Mouse (Mus musculus) adrenal gland, adult 10 weeks (tissue): ENCODE data around the gene Olfr59. TPM values are rescaled to one million over a fixed set of nuclear protein-coding genes. Genes with fewer than 3 reads are reported as not detected.

Experiments used
- polyA plus RNA-seq: library from polyadenylated mRNA; stranded (reverse); fragments of 350-450 nt; fragmentation: Illumina TruSeq; extraction: RNeasy Lipid Tissue Mini Kit (QIAGEN cat#74804); gene quantifications from one replicate; pipeline ENCODE4 v1.2.3, GENCODE M21; 2014; ENCODE audit warnings: low read depth, low replicate concordance

Olfr59 gene
- not detected for polyA plus RNA-seq

DNA sequence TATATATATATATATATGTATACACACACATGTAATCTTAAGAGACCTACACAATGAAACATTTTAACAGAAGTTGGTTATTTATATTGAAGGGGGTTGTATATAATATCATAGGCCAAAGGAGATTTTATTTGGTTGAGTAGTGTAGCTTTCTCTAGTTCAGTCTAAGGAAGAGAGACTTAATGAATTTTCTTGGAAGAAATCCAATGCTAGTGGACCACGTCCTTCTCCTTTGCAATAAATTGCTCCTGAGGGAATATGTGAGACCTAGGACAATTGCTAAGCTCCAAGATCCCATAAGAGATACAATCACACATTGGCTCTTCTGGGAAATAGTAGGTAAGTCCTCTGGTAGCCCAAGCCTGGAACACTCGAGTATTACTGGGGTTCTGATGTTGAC is at the start of gene Olfr59:
Gene Olfr59, plus strand, starts transcription at position 301 of the 400 bp plus-strand sequence.

DNA sequence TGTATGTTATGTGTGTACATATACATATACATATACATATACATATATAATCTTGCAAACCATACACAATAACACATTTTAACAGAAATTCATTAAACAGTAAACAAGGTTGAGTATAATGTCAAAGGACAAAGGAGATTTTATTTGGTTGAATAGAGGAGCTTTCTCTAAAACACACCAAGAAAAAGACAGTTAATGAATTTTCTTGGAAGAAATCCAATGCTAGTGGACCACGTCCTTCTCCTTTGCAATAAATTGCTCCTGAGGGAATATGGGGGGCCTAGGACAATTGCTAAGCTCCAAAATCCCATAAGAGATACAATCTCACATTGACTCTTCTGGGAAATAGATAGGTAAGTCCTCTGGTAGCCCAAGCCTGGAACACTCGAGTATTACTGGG is 24.0 kb upstream of the Olfr59 start, which contains the start of gene Olfr406:
Gene Olfr406, plus strand, starts transcription at position 301 of the 400 bp plus-strand sequence.

DNA sequence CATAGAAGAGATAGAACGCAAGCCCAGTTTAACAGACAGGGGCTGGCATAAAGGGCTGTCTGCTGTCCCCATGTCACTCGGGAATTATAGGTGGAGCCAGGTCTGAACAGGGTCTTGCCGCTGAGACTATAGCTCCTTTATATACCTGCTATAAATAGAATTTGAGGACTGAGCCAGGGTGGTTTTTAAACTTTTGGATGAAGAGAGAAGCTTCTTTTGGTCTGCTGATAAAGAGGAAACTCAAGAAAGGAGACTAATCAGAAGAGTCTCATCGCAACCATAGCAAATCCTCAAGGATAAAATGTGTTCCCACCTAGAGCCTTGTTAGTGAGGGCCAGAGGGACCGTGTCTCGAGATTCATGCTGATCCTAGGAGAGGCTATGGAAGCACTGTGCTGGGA is 54.4 kb downstream of the Olfr59 start, which contains the start of gene Olfr410:
Gene Olfr410, minus strand, starts transcription at position 101 of the 400 bp plus-strand sequence.

Other genes starting within 250 kb of the Olfr59 start
- gene Olfr139, start 227.2 kb upstream of the Olfr59 start, polyA plus RNA-seq: not detected
- gene Olfr399, start 227.1 kb upstream of the Olfr59 start, polyA plus RNA-seq: not detected
- not detected for gene Zfp616, start 213.8 kb upstream of the Olfr59 start, polyA plus RNA-seq
- gene Olfr401, start 170.0 kb upstream of the Olfr59 start, polyA plus RNA-seq: not detected
- not detected for gene Olfr402, start 130.2 kb upstream of the Olfr59 start, polyA plus RNA-seq
- gene Olfr403, start 97.5 kb upstream of the Olfr59 start, polyA plus RNA-seq: not detected
- gene Olfr43, start 72.4 kb upstream of the Olfr59 start, polyA plus RNA-seq: not detected
- gene Olfr406, start 23.9 kb upstream of the Olfr59 start, polyA plus RNA-seq: not detected
- gene Olfr410, start 54.3 kb downstream of the Olfr59 start, polyA plus RNA-seq: not detected
- gene Olfr411, start 68.9 kb downstream of the Olfr59 start, polyA plus RNA-seq: not detected
- not detected for gene Olfr412, start 78.3 kb downstream of the Olfr59 start, polyA plus RNA-seq